In the genomic region with DNA sequence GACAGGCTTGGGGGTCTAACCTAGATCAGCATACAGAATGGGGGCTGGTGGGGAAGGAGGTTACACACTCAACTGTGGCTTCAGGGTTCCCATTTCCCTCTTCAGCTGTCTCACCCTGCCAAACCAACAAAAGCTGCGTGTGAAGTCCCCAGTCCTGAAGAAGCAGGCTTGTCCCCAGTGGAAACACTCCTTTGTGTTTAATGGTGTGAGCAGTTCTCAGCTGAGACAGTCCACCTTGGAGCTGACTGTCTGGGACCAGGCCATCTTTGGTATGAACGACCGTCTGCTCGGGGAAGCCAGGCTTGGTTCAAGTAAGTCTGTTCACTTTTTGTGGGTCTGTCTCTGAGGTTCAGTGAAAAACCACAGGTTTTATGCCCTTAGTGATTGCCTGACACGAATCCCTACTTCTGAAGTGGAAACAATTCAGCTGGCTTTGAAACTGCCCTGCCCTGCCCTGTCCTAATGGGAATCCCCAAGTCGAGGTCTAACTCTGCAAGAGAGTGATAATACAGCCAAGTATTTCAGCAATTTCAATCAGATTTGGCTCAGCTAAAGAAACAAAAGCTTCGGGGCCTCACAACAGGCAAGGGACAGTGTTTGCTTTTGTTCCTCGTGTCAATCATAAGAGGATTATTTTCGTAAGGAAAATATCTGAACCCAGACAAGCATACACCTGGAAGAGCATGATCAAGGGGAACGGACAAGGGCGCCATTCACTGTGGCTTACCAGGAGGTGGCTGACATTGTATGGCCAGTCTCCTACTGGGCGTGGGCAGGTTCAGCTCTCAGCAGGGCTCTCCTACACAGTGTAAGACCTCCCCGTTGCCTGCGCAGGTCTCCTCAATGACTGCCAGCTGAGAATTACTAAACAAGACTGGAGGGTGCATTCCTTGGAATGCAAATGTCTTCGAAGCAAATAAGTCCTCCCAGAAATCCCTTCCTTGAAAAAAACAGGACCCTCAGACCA, we compare ENCODE assay signal across 10 mouse cellular contexts. TPM values are rescaled to one million over a fixed set of nuclear protein-coding genes. Genes with fewer than 3 reads are reported as not detected.
DNase-seq lines count a peak whose midpoint lies in the region; ATAC-seq lines count a peak whose summit lies in the region.
"Had no signal": no experiment of that assay in that cellular context is flagged by ENCODE, and none has a peak within 500 bp of the region (broad histone marks: within the 10 kb centered on the region; RNA-seq: fewer than 3 reads in every experiment).

No protein-coding gene starts in this region.

- H3K4me2 ChIP-seq in kidney, embryonic 14.5 days (replicated peaks; ENCODE audit: low read depth, low read length) = no peak overlapping the region
- H3K4me2 ChIP-seq in intestine, embryonic 16.5 days (ENCODE audit: low read depth, low read length) = no peak overlapping the region
- H3K4me2 ChIP-seq: midbrain, embryonic 12.5 days had no signal

- no peaks in the 10 kb centered on the region for H3K9me3 ChIP-seq in kidney, embryonic 14.5 days (ENCODE audit: control insufficient read depth, low read length)
- H3K9me3 ChIP-seq in intestine, embryonic 16.5 days (ENCODE audit: control insufficient read depth, low read length) = no peaks in the 10 kb centered on the region
- H3K9me3 ChIP-seq: G1E; midbrain, embryonic 12.5 days had no signal

- 56% methylated on average over 15 of the region's 15 CpGs for WGBS in kidney, embryonic 14.5 days
- WGBS in intestine, embryonic 16.5 days = 57% methylated on average over 15 of the region's 15 CpGs

- no peak overlapping the region for H3K4me3 ChIP-seq in kidney, embryonic 14.5 days (ENCODE audit: low read length)
- no peak overlapping the region for H3K4me3 ChIP-seq in intestine, embryonic 16.5 days (ENCODE audit: low read length)
- H3K4me3 ChIP-seq: midbrain, embryonic 12.5 days had no signal

- DNase-seq in kidney, adult 9 months = peak; percentile 18
- peak; percentile 17 to 47 for DNase-seq in urinary bladder, postnatal 4 days (ENCODE audit: low spot score in 2 of 2)
- no peak for DNase-seq in urinary bladder, postnatal 10 days (ENCODE audit: low spot score)
- DNase-seq in spleen, adult 12 weeks (ENCODE audit: low spot score) = no peak
- DNase-seq in cerebellum, adult 9-10 months = no peak
- DNase-seq in gastrocnemius, adult 8-10 months (ENCODE audit: low spot score in 2 of 2) = no peak

- ATAC-seq in kidney, embryonic 14.5 days (ENCODE audit: low FRiP score, low TSS enrichment) = no peak
- no peak for ATAC-seq in intestine, embryonic 16.5 days

- H3K9ac ChIP-seq in kidney, embryonic 14.5 days (ENCODE audit: low read depth, low read length) = no peak overlapping the region
- H3K9ac ChIP-seq in intestine, embryonic 16.5 days (ENCODE audit: low read depth, low read length) = no peak overlapping the region
- H3K9ac ChIP-seq: midbrain, embryonic 12.5 days had no signal

- H3K27me3 ChIP-seq in kidney, embryonic 14.5 days (ENCODE audit: control insufficient read depth, insufficient read depth, low read length) = no peaks in the 10 kb centered on the region
- no peaks in the 10 kb centered on the region for H3K27me3 ChIP-seq in intestine, embryonic 16.5 days (replicated peaks; ENCODE audit: control insufficient read depth, insufficient read depth, low read length)

- H3K36me3 ChIP-seq in kidney, embryonic 14.5 days (ENCODE audit: control insufficient read depth, insufficient read depth, low read length) = peaks cover 28% of the 10 kb centered on the region
- peaks cover 17% of the 10 kb centered on the region for H3K36me3 ChIP-seq in intestine, embryonic 16.5 days (ENCODE audit: control insufficient read depth, insufficient read depth, low read length)

- 0 out of 2 replicates have a peak, but pooled peaks cover under 1% of the 10 kb centered on the region for H3K4me1 ChIP-seq in kidney, embryonic 14.5 days (ENCODE audit: control insufficient read depth, insufficient read depth, low read length)
- H3K4me1 ChIP-seq in intestine, embryonic 16.5 days (ENCODE audit: control insufficient read depth, insufficient read depth, low read length) = peaks cover under 1% of the 10 kb centered on the region

- no peak overlapping the region for H3K27ac ChIP-seq in kidney, embryonic 14.5 days (ENCODE audit: low read depth, low read length)
- 0 out of 2 replicates have a peak overlapping the region, but pooled peaks have one; percentile 12 for H3K27ac ChIP-seq in intestine, embryonic 16.5 days (ENCODE audit: low read length)
- H3K27ac ChIP-seq: midbrain, embryonic 12.5 days had no signal

RNA-seq across cellular contexts. Expression of a gene that starts 46.0 kb away (rescaled TPM):
- 96.7 and 158 TPM in 2 replicates for polyA plus RNA-seq in kidney, embryonic 14.5 days (2014; fragmentation: Nextera tagmentation; extraction: Ambion mirVana)
- 281 and 319 TPM in 2 replicates for polyA plus RNA-seq in intestine, embryonic 16.5 days (2015; fragmentation: Nextera tagmentation; extraction: Ambion mirVana)
- total RNA-seq in gastrocnemius, adult 8-10 months (2022) = 1 to 10 TPM in 3 of 4 experiments, under 1 TPM in 1; 0.58 to 1.5 (median 1.3) TPM

Comparison
In these comparisons a context has a peak if more than half of its experiments do, and no peak if none do; other contexts are left out.
1. DNase-seq: peak in kidney, adult 9 months (single experiment) and urinary bladder, postnatal 4 days (2 of 2); none in urinary bladder, postnatal 10 days (single experiment), spleen, adult 12 weeks (single experiment), cerebellum, adult 9-10 months (single experiment) and gastrocnemius, adult 8-10 months (0 of 2).